Mouse (Mus musculus) heart, postnatal 0 days (tissue): ENCODE data around the gene Rfc1.

Source experiments
- CTCF ChIP-seq: IDR thresholded peaks from 2 replicates; pipeline ENCODE4 v1.5.1; 2016; ENCODE audit warnings: antibody characterized with exemption, control low read depth, low read depth
- EP300 ChIP-seq: IDR thresholded peaks from 2 replicates; pipeline ENCODE4 v1.6.1; 2016; ENCODE audit warnings: antibody characterized with exemption, low read depth

GRCm38 (mm10) chr5:65334788-65335187 is 682 bp downstream of the Rfc1 start:
- TF ChIP-seq CTCF (no peak), EP300 (no peak)
